Comparison of ENCODE assay signal across 8 mouse cellular contexts in genomic region chr7:117394380-117394779, GRCm38 (mm10).
"Had no signal": no experiment of that assay in that cellular context is flagged by ENCODE, and none has a peak within 500 bp of the region (broad histone marks: within the 10 kb centered on the region; RNA-seq: fewer than 3 reads in every experiment).

No protein-coding gene starts in this region.

- H3K9ac ChIP-seq: midbrain, embryonic 15.5 days; neural tube, embryonic 12.5 days had no signal

- H3K36me3 ChIP-seq: limb, embryonic 10.5 days; midbrain, embryonic 15.5 days; neural tube, embryonic 12.5 days had no signal

- H3K4me3 ChIP-seq: left cerebral cortex, adult 2 months; limb, embryonic 10.5 days; midbrain, embryonic 15.5 days; neural tube, embryonic 12.5 days had no signal

- H3K27ac ChIP-seq: left cerebral cortex, adult 2 months; limb, embryonic 10.5 days; midbrain, embryonic 15.5 days; neural tube, embryonic 12.5 days had no signal

- H3K4me2 ChIP-seq: midbrain, embryonic 15.5 days; neural tube, embryonic 12.5 days had no signal

- H3K9me3 ChIP-seq: limb, embryonic 10.5 days; midbrain, embryonic 15.5 days; neural tube, embryonic 12.5 days had no signal

- H3K27me3 ChIP-seq: midbrain, embryonic 15.5 days; neural tube, embryonic 12.5 days had no signal

- ATAC-seq: lung, postnatal 0 days; midbrain, embryonic 15.5 days had no signal

- DNase-seq: kidney, postnatal 25 days; lung, adult 2 months; spleen, adult 18-20 months had no signal
